Mouse (Mus musculus) lung, embryonic 16.5 days (tissue): ENCODE results near the gene Pbx1. TPM values are rescaled to one million over a fixed set of nuclear protein-coding genes. Genes with fewer than 3 reads are reported as not detected.
A peak's percentile ranks its signal among the peaks of the same experiment; 100 is the strongest.

Source experiments
- ATAC-seq: fragments of 200-750 bp; cut with Nextera tagmentation; 2 replicates; pipeline ENCODE4 v1.8.0; 2017; ENCODE audit warnings: low read depth, mild to moderate bottlenecking, moderate library complexity
- H3K27ac ChIP-seq: fragments of 300-500 bp; sonication (generic); 2 replicates; pipeline ENCODE4 v1.5.1; 2014; ENCODE audit warnings: mild to moderate bottlenecking, control low read depth, low read length
- H3K27me3 ChIP-seq: fragments of 300-500 bp; sonication (generic); 2 replicates; pipeline ENCODE4 v1.6.1; 2014; ENCODE audit warnings: low read depth, low read length, mixed read lengths; ENCODE audit not compliant: control insufficient read depth, insufficient read depth
- H3K36me3 ChIP-seq: fragments of 300-500 bp; sonication (generic); 2 replicates; pipeline ENCODE4 v1.6.1; 2014; ENCODE audit warnings: low read length; ENCODE audit not compliant: control insufficient read depth, insufficient read depth
- H3K4me1 ChIP-seq: fragments of 300-500 bp; sonication (generic); replicated peaks from 2 replicates; pipeline ENCODE4 v1.6.1; 2014; ENCODE audit warnings: low read length, mixed read lengths; ENCODE audit not compliant: control insufficient read depth, insufficient read depth
- H3K4me2 ChIP-seq: fragments of 300-500 bp; sonication (generic); 2 replicates; pipeline ENCODE4 v1.6.1; 2014; ENCODE audit warnings: low read depth, low read length, control low read depth
- H3K4me3 ChIP-seq: fragments of 300-500 bp; sonication (generic); 2 replicates; pipeline ENCODE4 v1.5.1; 2014; ENCODE audit warnings: mild to moderate bottlenecking, low read length, control low read depth
- H3K9ac ChIP-seq: fragments of 300-500 bp; sonication (generic); 2 replicates; pipeline ENCODE4 v1.6.1; 2014; ENCODE audit warnings: low read length, control low read depth
- H3K9me3 ChIP-seq: fragments of 300-500 bp; sonication (generic); 2 replicates; pipeline ENCODE4 v1.6.1; 2016; ENCODE audit warnings: low read length; ENCODE audit not compliant: control insufficient read depth
- WGBS: fragments of 180-500 bp; shearing (Covaris S2); extraction: QIAGEN DNeasy Blood & Tissue Kit; methylation state at CpG from one replicate; pipeline ENCODE4 v1.1.7; 2014; 5-methylcytosine and 5-hydroxymethylcytosine counted together
- polyA plus RNA-seq: library from polyadenylated mRNA; unstranded; fragments of >200 nt; fragmentation: Nextera tagmentation; extraction: Ambion mirVana; gene quantifications from 2 replicates; pipeline ENCODE4 v1.2.1, GENCODE M21; 2015

Pbx1 gene
- polyA plus RNA-seq, 1 experiment from 2014 or later, result 34.3 TPM

GRCm38 (mm10) chr1:168457191-168457747 is 25.2 kb upstream of the Pbx1 start:
- Histone ChIP-seq H3K36me3 (no peaks in the 10 kb centered on the region), H3K27me3 (no peaks in the 10 kb centered on the region)

GRCm38 (mm10) chr1:168455178-168455577 is 23.1 kb upstream of the Pbx1 start:
- no peaks in the 10 kb centered on the region for H3K9me3 ChIP-seq
- ATAC-seq, result no peak
- no peak overlapping the region for H3K4me3 ChIP-seq
- H3K4me1 ChIP-seq, result no peaks in the 10 kb centered on the region
- 76% methylated on average over 8 of the region's 8 CpGs for WGBS
- H3K36me3 ChIP-seq, result no peaks in the 10 kb centered on the region
- H3K4me2 ChIP-seq, result no peak overlapping the region
- H3K27me3 ChIP-seq, result no peaks in the 10 kb centered on the region
- H3K27ac ChIP-seq, result no peak overlapping the region
- no peak overlapping the region for H3K9ac ChIP-seq

More at GRCm38 (mm10) chr1:168457191-168457747, 25.2 kb upstream of the Pbx1 start:
- Histone ChIP-seq H3K4me3 (no peak overlapping the region), H3K9me3 (no peaks in the 10 kb centered on the region), H3K27ac (no peak overlapping the region), H3K9ac (no peak overlapping the region), H3K4me1 (no peaks in the 10 kb centered on the region), H3K4me2 (no peak overlapping the region)
- 35% methylated on average over 7 of the region's 7 CpGs for WGBS
- ATAC-seq, result no peak

GRCm38 (mm10) chr1:168433671-168434070 is 1.6 kb upstream of the Pbx1 start:
- H3K27ac ChIP-seq, result no peak overlapping the region

GRCm38 (mm10) chr1:168432281-168432725 is 233 bp upstream of the Pbx1 start:
- Histone ChIP-seq H3K4me2 (peak overlapping the region; percentile 61), H3K27ac (peak overlapping the region; percentile 80), H3K4me1 (no peaks in the 10 kb centered on the region; the same call in 1 of the 2 replicates), H3K4me3 (peak overlapping the region; percentile 56), H3K36me3 (no peaks in the 10 kb centered on the region), H3K9ac (peak overlapping the region; percentile 77), H3K9me3 (no peaks in the 10 kb centered on the region), H3K27me3 (no peaks in the 10 kb centered on the region)
- under 1% methylated on average over 20 of the region's 22 CpGs for WGBS
- ATAC-seq, result peak; percentile 98

More at GRCm38 (mm10) chr1:168433671-168434070, 1.6 kb upstream of the Pbx1 start:
- Histone ChIP-seq H3K4me1 (no peaks in the 10 kb centered on the region), H3K36me3 (no peaks in the 10 kb centered on the region), H3K4me3 (no peak overlapping the region), H3K4me2 (no peak overlapping the region), H3K9me3 (no peaks in the 10 kb centered on the region), H3K27me3 (no peaks in the 10 kb centered on the region), H3K9ac (no peak overlapping the region)
- 61% methylated on average over 3 of the region's 3 CpGs for WGBS
- no peak for ATAC-seq

- Histone ChIP-seq H3K27ac (peak overlapping the region; percentile 99), H3K4me3 (peak overlapping the region; percentile 94), H3K27me3 (no peaks in the 10 kb centered on the region), H3K36me3 (no peaks in the 10 kb centered on the region), H3K4me2 (peak overlapping the region; percentile 46), H3K9me3 (no peaks in the 10 kb centered on the region), H3K4me1 (peaks cover under 1% of the 10 kb centered on the region; the same call in 1 of the 2 replicates), H3K9ac (peak overlapping the region; percentile 94)
- ATAC-seq, result peak; percentile 91
- 0% methylated on average over 14 of the region's 14 CpGs for WGBS
Observed at GRCm38 (mm10) chr1:168431711-168432231, 299 bp downstream of the Pbx1 start.

GRCm38 (mm10) chr1:168430868-168431710 is 981 bp downstream of the Pbx1 start:
- Histone ChIP-seq H3K4me1 (peaks cover 6% of the 10 kb centered on the region; the same call in 1 of the 2 replicates), H3K27me3 (no peaks in the 10 kb centered on the region), H3K4me3 (peak overlapping the region; percentile 94), H3K27ac (peak overlapping the region; percentile 99), H3K9ac (peak overlapping the region; percentile 94), H3K9me3 (no peaks in the 10 kb centered on the region), H3K36me3 (no peaks in the 10 kb centered on the region), H3K4me2 (peak overlapping the region; percentile 46)
- ATAC-seq, result no peak
- under 1% methylated on average over 37 of the region's 37 CpGs for WGBS

DNA sequence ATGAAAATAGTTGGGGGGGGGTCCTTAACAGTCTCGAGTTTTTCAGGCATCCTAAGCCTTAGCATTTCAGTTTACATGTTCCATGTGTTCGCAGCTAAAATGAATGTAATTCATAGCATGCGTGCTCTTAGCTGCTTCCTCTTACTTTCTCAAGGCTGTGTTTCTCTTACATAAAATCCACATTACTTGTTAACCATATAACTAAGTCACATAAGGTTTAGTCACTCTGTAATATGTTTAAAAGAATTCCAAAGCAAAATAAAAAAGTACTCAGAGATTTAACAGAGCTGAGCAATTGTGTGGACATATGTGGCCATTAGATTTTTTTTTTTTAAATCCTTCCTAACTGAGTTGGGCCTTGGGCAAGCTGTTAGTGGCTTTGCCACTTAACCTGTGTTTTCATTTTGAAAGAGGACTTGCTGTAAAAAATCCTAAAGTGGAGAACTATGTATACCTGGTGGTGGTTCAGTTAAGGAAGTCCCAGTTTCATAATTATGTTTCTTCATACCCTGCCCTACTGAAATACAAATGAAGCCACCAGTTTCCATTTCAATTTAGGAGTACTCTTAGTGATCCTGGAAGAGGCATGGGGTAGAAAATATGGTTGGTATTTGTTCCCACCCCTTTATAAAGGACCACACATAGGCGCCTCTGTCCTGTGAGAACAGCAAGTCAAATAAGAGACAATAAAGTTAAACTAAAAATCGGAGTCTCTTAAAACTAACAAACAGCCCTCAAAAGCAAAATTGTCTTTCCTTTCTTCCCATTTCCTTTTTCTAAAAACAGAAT is 2.0 kb downstream of the Pbx1 start:
- Histone ChIP-seq H3K27me3 (no peaks in the 10 kb centered on the region), H3K36me3 (no peaks in the 10 kb centered on the region), H3K4me3 (peak overlapping the region; percentile 94), H3K4me2 (peak overlapping the region; percentile 46), H3K9ac (peak overlapping the region; percentile 68), H3K4me1 (peaks cover 6% of the 10 kb centered on the region; the same call in 1 of the 2 replicates), H3K9me3 (no peaks in the 10 kb centered on the region), H3K27ac (peak overlapping the region; percentile 70)
- WGBS, result 2% methylated on average over 5 of the region's 5 CpGs
- no peak for ATAC-seq

DNA sequence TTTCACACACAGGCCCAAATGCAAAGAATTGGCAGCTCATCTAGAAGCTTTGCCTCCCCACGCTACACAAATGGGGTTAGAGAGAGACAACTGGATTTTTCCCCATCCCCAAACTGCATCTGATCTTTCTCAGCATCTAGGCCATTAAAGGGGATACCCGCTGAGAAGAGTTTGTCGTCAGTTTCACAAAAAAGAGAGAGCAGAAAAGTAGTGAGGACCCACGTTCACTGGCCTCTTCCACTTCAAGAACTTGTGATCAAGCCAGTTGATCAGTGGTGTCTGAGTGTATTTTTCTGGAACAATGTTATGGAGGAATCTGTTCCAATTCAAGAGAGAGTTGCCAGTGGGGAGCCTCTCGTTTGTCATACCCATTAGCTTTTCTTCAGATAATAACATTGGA is 2.7 kb downstream of the Pbx1 start:
- peak overlapping the region; percentile 68 for H3K9ac ChIP-seq
- H3K36me3 ChIP-seq, result no peaks in the 10 kb centered on the region
- H3K4me2 ChIP-seq, result peak overlapping the region; percentile 46
- peak overlapping the region; percentile 94 for H3K4me3 ChIP-seq
- ATAC-seq, result no peak
- H3K27me3 ChIP-seq, result no peaks in the 10 kb centered on the region
- peaks cover 8% of the 10 kb centered on the region; the same call in 1 of the 2 replicates for H3K4me1 ChIP-seq
- no peaks in the 10 kb centered on the region for H3K9me3 ChIP-seq
- peak overlapping the region; percentile 66; the same call in 1 of the 2 replicates for H3K27ac ChIP-seq
- 2% methylated on average over 5 of the region's 5 CpGs for WGBS
